Mouse (Mus musculus): ENCODE results near the gene C1qc.

DNA sequence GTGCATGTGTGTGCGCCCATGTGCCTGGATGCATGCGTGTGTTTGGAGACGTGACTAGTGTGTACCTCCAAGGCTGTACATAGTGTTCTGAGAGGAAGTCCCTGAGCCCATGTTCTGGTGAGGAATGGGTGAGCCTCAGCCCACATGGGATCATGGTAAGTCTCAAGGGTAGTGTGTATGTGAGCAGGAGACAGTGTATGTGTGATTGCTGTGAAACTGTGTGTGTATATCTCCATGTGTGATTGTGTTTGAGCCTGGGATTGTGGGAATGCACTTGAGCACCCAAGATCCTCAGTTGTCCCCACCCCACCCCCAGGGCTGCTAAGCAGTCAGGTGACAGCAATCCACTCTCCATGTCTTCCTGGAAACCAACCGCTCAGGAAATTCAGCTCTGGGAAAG lies 2.0 kb upstream of the C1qc start:
- TF ChIP-seq CTCF (conservative IDR thresholded peaks at IDR 0.05; ENCODE audit: insufficient read depth, insufficient read length, low read depth, low read length) (no peak), POLR2A (IDR thresholded peaks at IDR 0.05; ENCODE audit: low read depth, low read length) (no peak)
